Mouse (Mus musculus) myocyte (in vitro differentiated cells): ENCODE measurements around the gene Ugt1a8.

Experiments used
- CEBPB ChIP-seq: IDR thresholded peaks from 2 replicates; pipeline ENCODE4 v1.6.1; 2011; ENCODE audit warnings: mild to moderate bottlenecking, moderate library complexity; ENCODE audit not compliant: poor library complexity, insufficient read depth, severe bottlenecking
- E2F4 ChIP-seq: IDR thresholded peaks from one replicate; pipeline ENCODE4 v1.6.1; 2011; ENCODE audit warnings: mild to moderate bottlenecking, control low read depth, moderate library complexity; ENCODE audit not compliant: insufficient read depth
- MYOD1 ChIP-seq, 3 experiments: IDR thresholded peaks; one replicate each; pipeline ENCODE4 v1.6.1; 2011; ENCODE audit warnings: control low read depth in 2 of 3, low read depth in 2 of 3, mild to moderate bottlenecking in 2 of 3, moderate library complexity in 1 of 3; ENCODE audit not compliant: insufficient read length in 2 of 3, control insufficient read depth in 1 of 3
- MYOG ChIP-seq, 3 experiments: IDR thresholded peaks; one replicate each; pipeline ENCODE4 v1.6.1; 2011; ENCODE audit warnings: control low read depth in 2 of 3, low read depth in 2 of 3, mild to moderate bottlenecking in 2 of 3; ENCODE audit not compliant: insufficient read length in 2 of 3, control insufficient read depth in 1 of 3, insufficient read depth in 1 of 3
- POLR2A ChIP-seq: IDR thresholded peaks from one replicate; pipeline ENCODE4 v1.6.1; 2011; ENCODE audit warnings: low read depth, mild to moderate bottlenecking, control low read depth, moderate library complexity; ENCODE audit not compliant: insufficient read length
- POLR2AphosphoS2 ChIP-seq: IDR thresholded peaks from one replicate; pipeline ENCODE4 v1.6.1; 2011; ENCODE audit warnings: low read depth, control low read depth; ENCODE audit not compliant: insufficient read length
- REST ChIP-seq: IDR thresholded peaks from one replicate; pipeline ENCODE4 v1.6.1; 2011; ENCODE audit warnings: mild to moderate bottlenecking, control low read depth, moderate library complexity; ENCODE audit not compliant: insufficient read depth, insufficient read length
- SRF ChIP-seq: IDR thresholded peaks from one replicate; pipeline ENCODE4 v1.6.1; 2011; ENCODE audit warnings: low read depth; ENCODE audit not compliant: control insufficient read depth, insufficient read length
- TCF12 ChIP-seq: IDR thresholded peaks from one replicate; pipeline ENCODE4 v1.6.1; 2011; ENCODE audit warnings: mild to moderate bottlenecking, control low read depth; ENCODE audit not compliant: poor library complexity, insufficient read depth, severe bottlenecking
- USF1 ChIP-seq: IDR thresholded peaks from one replicate; pipeline ENCODE4 v1.6.1; 2011; ENCODE audit warnings: low read depth, mild to moderate bottlenecking, control low read depth, moderate library complexity

DNA sequence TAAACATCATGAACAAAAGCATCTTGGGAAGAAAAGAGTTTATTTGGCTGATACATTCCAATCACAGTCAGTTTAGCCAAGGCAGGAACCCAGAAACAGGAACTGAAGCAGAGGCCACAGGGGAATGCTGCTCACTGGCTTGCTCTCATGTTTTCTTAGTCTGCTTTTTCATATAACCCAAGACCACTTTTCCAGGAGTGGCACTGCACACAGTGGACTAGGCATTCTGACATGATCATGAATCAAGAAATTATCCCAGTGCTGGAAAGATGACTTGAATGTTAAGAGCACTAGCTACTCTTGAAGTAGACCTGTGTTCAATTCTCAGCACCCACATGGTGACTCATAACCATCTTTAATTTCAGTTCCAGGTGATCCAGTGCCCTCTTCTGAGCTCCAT, 138.1 kb downstream of the Ugt1a8 start:
- TF ChIP-seq USF1 (no peak), MYOG (IDR thresholded peaks at IDR 0.05; ENCODE audit: control insufficient read depth in 1 of 3, insufficient read depth in 1 of 3, insufficient read length in 2 of 3, low read depth in 2 of 3) (no peak), POLR2A (no peak), E2F4 (no peak), TCF12 (no peak), MYOD1 (IDR thresholded peaks at IDR 0.05; ENCODE audit: control insufficient read depth in 1 of 3, insufficient read length in 2 of 3, low read depth in 2 of 3) (no peak), SRF (no peak), CEBPB (no peak), POLR2AphosphoS2 (no peak), REST (no peak)
